Mouse (Mus musculus) hindbrain, embryonic 12.5 days (tissue): ENCODE data around the gene Dtx4. TPM values are rescaled to one million over a fixed set of nuclear protein-coding genes. Genes with fewer than 3 reads are reported as not detected.

Source experiments
- ATAC-seq: fragments of 200-750 bp; cut with Nextera tagmentation; 2 replicates; pipeline ENCODE4 v1.8.0; 2017; ENCODE audit warnings: moderate TSS enrichment; ENCODE audit not compliant: low FRiP score
- H3K27ac ChIP-seq: fragments of 300-500 bp; sonication (generic); 2 replicates; pipeline ENCODE4 v1.5.1; 2016; ENCODE audit warnings: mild to moderate bottlenecking
- H3K27me3 ChIP-seq: fragments of 300-500 bp; sonication (generic); 2 replicates; pipeline ENCODE4 v1.6.1; 2016; ENCODE audit warnings: mild to moderate bottlenecking
- H3K36me3 ChIP-seq: fragments of 300-500 bp; sonication (generic); 2 replicates; pipeline ENCODE4 v1.6.1; 2016; ENCODE audit warnings: mild to moderate bottlenecking
- H3K4me1 ChIP-seq: fragments of 300-500 bp; sonication (generic); 2 replicates; pipeline ENCODE4 v1.6.1; 2016
- H3K4me2 ChIP-seq: fragments of 300-500 bp; sonication (generic); replicated peaks from 2 replicates; pipeline ENCODE4 v1.6.1; 2016; ENCODE audit warnings: mild to moderate bottlenecking
- H3K4me3 ChIP-seq: fragments of 300-500 bp; sonication (generic); 2 replicates; pipeline ENCODE4 v1.5.1; 2016; ENCODE audit warnings: mild to moderate bottlenecking
- H3K9ac ChIP-seq: fragments of 300-500 bp; sonication (generic); 2 replicates; pipeline ENCODE4 v1.6.1; 2016; ENCODE audit warnings: mild to moderate bottlenecking, moderate library complexity
- H3K9me3 ChIP-seq: fragments of 300-500 bp; sonication (generic); replicated peaks from 2 replicates; pipeline ENCODE4 v1.6.1; 2016; ENCODE audit warnings: mild to moderate bottlenecking
- WGBS: fragments of 180-500 bp; shearing (Covaris S2); methylation state at CpG from one replicate; pipeline ENCODE4 v1.1.7; 2016; 5-methylcytosine and 5-hydroxymethylcytosine counted together
- polyA plus RNA-seq: library from polyadenylated mRNA; unstranded; fragments of >200 nt; fragmentation: Nextera tagmentation; extraction: Ambion mirVana; gene quantifications from 2 replicates; pipeline ENCODE4 v1.2.1, GENCODE M21; 2016

Dtx4 gene
- polyA plus RNA-seq, 1 experiment from 2014 or later = 58.6 TPM

DNA sequence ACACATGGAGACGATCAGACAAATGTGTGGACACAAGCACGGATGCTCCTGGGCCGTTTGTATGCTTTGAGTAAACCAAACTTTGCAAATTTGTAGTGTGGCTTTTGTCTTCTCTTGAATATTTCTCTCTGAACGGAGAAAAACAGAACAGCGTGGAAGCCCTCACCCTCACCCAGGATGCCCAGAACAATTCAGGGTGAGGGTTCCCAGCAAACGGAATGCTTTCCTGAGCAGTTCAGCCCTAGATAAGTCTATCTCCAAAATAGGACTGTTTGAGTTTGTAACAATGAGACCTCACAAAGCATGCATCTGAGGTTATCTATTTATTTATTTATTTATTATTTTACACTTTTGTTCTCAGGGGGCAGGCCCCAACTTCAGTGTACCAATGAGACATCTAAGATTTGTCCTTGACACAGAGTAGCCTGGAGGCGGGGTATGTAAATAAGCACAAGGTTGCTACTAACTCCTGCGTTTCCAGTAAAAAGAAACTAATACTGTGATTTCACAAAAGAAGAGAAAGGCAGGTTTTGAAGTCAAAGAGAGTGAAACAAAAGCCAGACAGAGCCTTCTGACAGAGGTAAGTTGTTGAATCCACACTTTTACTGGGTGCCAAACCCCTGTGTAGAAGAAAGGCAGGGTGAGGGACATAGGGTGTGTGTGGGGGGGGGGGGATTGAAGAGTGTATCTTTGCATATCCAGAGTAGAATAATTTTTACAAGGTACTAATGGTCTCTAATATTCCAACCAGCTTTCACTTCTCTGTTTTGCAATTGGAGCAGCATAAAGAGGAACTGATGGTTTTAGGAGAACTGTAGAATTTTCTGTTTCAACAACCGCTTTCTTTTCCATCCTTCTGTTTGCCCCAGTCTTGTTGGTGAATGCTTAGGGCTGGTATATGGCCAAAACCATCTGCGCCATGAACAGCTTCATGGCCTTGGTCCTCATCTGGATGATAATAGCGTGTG, 40.7 kb downstream of the Dtx4 start, which contains the start of gene Mpeg1:
TSS of gene Mpeg1 (plus strand) at position 498 of the 968 bp plus-strand sequence.
- ATAC-seq = no peak

DNA sequence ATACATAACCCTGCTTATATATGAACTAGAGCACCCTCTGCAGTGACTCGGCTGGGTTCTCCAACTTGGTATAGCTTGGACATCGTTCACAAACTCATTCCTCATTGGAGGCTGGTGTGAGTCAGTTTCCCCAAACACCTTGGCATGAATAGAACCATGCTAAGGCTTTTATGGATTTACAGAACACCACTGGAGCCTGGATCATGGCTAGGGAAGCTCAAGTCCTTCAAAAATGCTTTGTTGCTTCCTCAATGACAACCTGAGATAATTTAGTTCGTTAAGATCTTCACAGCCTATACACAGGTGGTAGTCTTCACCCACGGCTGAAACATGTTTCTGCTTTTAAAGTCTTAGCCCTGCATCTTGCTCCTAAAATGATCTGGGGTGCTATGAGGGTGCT, 41.7 kb downstream of the Dtx4 start:
- Histone ChIP-seq H3K4me1 (no peaks in the 10 kb centered on the region), H3K9ac (no peak overlapping the region), H3K36me3 (no peaks in the 10 kb centered on the region), H3K4me2 (no peak overlapping the region), H3K27me3 (no peaks in the 10 kb centered on the region), H3K4me3 (no peak overlapping the region), H3K9me3 (no peaks in the 10 kb centered on the region), H3K27ac (no peak overlapping the region)
- no peak for ATAC-seq
- WGBS = 89% methylated on average over 4 of the region's 4 CpGs

More for the DNA sequence above, 40.7 kb downstream of the Dtx4 start, which contains the start of gene Mpeg1:
- 80% methylated on average over 11 of the region's 11 CpGs for WGBS
- H3K4me1 ChIP-seq = no peaks in the 10 kb centered on the region
- no peaks in the 10 kb centered on the region for H3K27me3 ChIP-seq
- no peaks in the 10 kb centered on the region for H3K9me3 ChIP-seq
- H3K27ac ChIP-seq = no peak within 1 kb of the TSS
- H3K36me3 ChIP-seq = 0 out of 2 replicates have a peak, but pooled peaks cover 2% of the 10 kb centered on the region
- no peak within 1 kb of the TSS for H3K9ac ChIP-seq
- H3K4me3 ChIP-seq = no peak within 1 kb of the TSS
- H3K4me2 ChIP-seq = no peak within 1 kb of the TSS

DNA sequence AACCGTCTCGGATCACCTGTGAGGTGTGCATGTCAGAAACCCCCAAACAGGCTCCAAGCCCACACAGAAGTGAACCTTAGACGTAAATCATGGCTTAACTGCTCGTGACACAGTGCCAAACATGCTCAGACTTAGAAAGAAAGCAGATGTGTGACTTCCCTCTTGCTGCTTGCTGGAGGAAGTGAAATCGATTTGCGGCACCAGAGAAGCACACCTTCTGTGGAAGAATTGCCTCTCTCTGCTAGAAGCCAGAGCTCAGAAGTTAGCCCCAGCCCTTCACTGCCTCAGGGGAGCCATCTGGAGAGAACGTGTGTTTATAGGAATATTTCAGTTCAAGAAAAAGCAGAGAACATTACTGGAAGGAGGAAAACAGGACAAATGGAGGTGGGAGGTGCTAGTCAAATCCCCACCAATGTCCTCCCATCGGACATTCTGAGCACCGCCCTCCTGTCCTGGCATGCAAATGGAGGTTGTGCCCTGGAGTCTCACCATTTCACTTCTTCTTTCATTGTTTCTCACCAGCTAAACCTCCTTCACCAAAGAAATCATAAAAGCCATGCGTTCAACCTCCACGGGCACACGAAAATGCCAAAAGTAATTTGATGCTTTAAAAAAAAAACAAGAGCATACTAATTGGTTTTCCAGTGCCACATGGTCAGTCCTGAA, 43.7 kb downstream of the Dtx4 start:
- Histone ChIP-seq H3K27me3 (no peaks in the 10 kb centered on the region), H3K4me3 (no peak overlapping the region), H3K27ac (no peak overlapping the region), H3K9me3 (no peaks in the 10 kb centered on the region), H3K36me3 (no peaks in the 10 kb centered on the region), H3K4me2 (no peak overlapping the region), H3K4me1 (no peaks in the 10 kb centered on the region), H3K9ac (no peak overlapping the region)
- ATAC-seq = no peak
- 81% methylated on average over 12 of the region's 12 CpGs for WGBS

DNA sequence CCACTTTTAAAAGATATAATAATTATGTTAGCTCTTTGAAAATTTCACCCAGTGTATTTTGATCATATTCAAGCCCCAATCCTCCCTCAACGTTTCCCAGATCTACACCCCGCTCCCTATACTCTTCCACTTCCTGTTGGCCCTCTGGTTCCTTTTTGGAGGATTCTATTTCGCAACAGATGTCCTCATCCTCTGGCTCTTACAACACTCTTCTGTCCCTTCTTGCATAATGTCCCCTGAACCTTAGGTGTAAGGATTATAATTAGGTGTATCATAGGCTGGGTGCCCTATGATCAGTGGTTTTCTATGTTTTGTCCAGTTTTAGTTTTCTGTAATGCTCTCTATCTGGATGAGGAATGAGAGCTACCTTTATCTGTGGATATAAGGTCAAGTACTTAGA, 56.2 kb downstream of the Dtx4 start:
- 84% methylated on average over 3 of the region's 3 CpGs for WGBS
- Histone ChIP-seq H3K4me3 (no peak overlapping the region), H3K4me2 (no peak overlapping the region), H3K9ac (no peak overlapping the region), H3K27ac (no peak overlapping the region), H3K4me1 (no peaks in the 10 kb centered on the region), H3K27me3 (no peaks in the 10 kb centered on the region), H3K36me3 (no peaks in the 10 kb centered on the region), H3K9me3 (no peaks in the 10 kb centered on the region)
- ATAC-seq = no peak

DNA sequence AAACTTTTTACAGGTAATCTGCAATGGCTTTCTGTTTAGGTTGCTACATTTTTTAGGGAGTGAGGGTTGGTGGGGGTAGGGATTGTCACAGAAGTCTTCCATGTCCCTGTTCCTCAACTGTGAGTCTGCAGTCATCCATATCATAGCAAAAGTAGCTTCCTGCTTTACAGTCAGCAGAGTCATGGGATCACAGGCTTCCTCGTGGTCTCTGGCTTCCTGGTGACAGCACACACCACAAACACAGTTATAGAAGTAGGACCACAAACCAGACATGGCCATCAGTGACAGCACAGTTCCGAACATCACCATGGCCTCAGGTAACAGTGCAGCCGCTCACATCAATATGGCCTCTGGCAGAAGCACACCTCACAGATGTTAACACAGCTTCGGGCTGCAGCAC, 58.7 kb downstream of the Dtx4 start:
- Histone ChIP-seq H3K4me3 (no peak overlapping the region), H3K4me2 (no peak overlapping the region), H3K4me1 (no peaks in the 10 kb centered on the region), H3K36me3 (no peaks in the 10 kb centered on the region), H3K9ac (no peak overlapping the region), H3K27ac (no peak overlapping the region), H3K9me3 (no peaks in the 10 kb centered on the region), H3K27me3 (no peaks in the 10 kb centered on the region)
- 86% methylated on average over 4 of the region's 4 CpGs for WGBS
- ATAC-seq = no peak

- WGBS = 71% methylated on average over 5 of the region's 5 CpGs
- H3K4me1 ChIP-seq = no peaks in the 10 kb centered on the region
- H3K27me3 ChIP-seq = no peaks in the 10 kb centered on the region
- H3K4me3 ChIP-seq = no peak overlapping the region
- H3K36me3 ChIP-seq = no peaks in the 10 kb centered on the region
- no peaks in the 10 kb centered on the region for H3K9me3 ChIP-seq
- no peak overlapping the region for H3K27ac ChIP-seq
- no peak for ATAC-seq
- no peak overlapping the region for H3K4me2 ChIP-seq
- H3K9ac ChIP-seq = no peak overlapping the region
Observed at GRCm38 (mm10) chr19:12440103-12440725, 61.0 kb downstream of the Dtx4 start.

DNA sequence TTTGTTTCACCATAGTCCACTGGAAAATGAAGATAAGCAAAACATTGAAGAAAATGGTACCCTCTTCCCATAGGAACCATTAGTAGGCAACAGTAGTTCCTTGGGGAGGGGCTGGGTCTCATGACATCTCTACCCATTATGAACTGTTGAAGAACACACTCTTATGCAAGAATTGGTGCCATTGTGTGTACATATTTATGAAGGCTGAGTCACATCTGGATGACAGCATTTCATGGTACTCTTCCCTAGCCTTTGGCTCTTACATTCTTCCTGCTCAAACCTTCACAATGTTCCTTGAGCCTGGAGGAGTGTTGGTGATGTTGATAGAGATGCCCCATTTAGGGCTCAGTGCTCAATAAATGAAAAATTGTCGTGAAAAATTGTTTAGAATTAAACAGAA, 61.7 kb downstream of the Dtx4 start:
- ATAC-seq = no peak
- Histone ChIP-seq H3K27me3 (no peaks in the 10 kb centered on the region), H3K36me3 (no peaks in the 10 kb centered on the region), H3K27ac (no peak overlapping the region), H3K4me3 (no peak overlapping the region), H3K4me2 (no peak overlapping the region), H3K4me1 (no peaks in the 10 kb centered on the region), H3K9me3 (no peaks in the 10 kb centered on the region), H3K9ac (no peak overlapping the region)
- WGBS = 57% methylated on average over 1 of the region's 1 CpGs

DNA sequence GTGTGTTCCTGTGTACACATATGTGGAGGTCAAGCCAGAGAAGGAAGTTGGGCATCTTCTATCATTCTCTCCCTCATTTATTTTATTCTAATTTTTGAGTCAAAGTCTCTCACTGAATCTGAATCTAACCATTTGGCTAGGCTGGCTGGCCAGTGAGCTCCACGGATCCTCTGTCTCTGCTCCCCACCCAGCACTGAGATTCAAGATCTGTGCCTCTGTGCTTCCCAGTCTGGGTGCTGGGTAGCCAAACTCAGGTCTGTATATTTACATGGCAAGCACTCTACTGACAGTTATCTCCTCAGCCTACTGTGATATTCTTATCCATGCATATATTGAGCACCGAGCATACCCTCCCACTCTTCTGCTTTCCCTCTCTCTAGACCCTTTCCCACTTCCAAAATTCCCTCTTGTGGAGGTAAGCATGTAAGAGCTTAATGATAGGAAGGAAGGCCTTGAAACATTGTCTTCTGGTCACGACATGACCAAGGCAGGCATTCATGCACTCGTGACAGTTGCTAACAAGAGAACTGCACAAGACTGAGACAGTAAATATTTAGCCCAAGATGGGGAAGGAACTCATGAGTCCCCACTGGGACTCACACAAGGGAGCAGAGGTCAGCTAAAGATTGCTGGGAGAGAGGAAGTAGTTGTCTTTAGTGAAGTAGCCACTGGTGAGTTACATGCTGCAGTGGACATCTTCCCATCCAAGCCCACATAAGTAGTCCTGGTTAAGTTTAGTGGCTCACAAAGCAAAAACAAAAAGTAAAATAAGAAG, 65.3 kb downstream of the Dtx4 start:
- no peaks in the 10 kb centered on the region for H3K4me1 ChIP-seq
- no peak overlapping the region for H3K4me3 ChIP-seq
- H3K36me3 ChIP-seq = no peaks in the 10 kb centered on the region
- H3K9me3 ChIP-seq = no peaks in the 10 kb centered on the region
- H3K27me3 ChIP-seq = no peaks in the 10 kb centered on the region
- no peak overlapping the region for H3K4me2 ChIP-seq
- no peak overlapping the region for H3K9ac ChIP-seq
- 84% methylated on average over 4 of the region's 4 CpGs for WGBS
- ATAC-seq = no peak
- no peak overlapping the region for H3K27ac ChIP-seq

DNA sequence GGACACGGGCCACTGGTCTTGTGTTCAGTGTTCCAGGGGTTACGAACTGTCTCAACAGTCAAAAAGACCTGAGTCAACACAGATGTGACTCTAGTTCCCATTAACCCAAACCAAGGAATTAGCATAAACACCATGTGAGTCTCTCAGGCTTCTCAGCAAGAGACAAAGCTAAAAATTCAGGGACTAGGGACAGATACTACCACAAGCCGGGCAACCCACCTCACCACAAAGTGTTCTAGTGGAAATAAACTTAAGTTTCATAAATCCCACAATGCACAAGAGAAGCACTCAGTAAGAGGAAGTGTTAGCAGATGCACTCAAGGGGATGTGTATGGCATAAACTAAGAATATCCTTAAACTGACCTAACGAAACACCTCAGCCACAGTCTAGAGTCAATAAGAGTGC, 66.2 kb downstream of the Dtx4 start:
- no peak for ATAC-seq
- Histone ChIP-seq H3K4me1 (no peaks in the 10 kb centered on the region), H3K27me3 (no peaks in the 10 kb centered on the region), H3K4me3 (no peak overlapping the region), H3K36me3 (no peaks in the 10 kb centered on the region), H3K9me3 (no peaks in the 10 kb centered on the region), H3K4me2 (no peak overlapping the region), H3K27ac (no peak overlapping the region), H3K9ac (no peak overlapping the region)
- 84% methylated on average over 4 of the region's 4 CpGs for WGBS

DNA sequence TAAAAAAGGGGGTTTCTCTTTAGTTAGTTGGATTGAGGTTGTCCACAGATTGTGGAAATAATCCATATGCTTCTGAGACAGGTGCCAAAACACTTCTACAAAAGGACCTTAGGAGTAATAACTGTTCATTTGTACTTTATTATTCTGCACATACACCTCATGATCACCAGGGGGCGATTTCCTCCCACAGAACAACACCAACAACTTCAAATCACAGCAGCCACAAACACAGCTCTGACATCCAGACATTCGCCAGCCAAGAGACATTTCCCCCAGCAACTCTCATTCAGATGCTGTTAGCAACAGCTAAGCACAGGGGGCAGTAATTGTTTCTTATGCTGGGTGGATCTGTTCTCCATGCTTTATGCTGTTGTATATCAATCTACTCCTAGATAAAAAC, 68.2 kb downstream of the Dtx4 start:
- WGBS = 4% methylated on average over 2 of the region's 2 CpGs
- ATAC-seq = peak; percentile 67

GRCm38 (mm10) chr19:12427605-12428004, 73.6 kb downstream of the Dtx4 start, which contains the start of gene Pfpl:
Gene Pfpl, plus strand, starts transcription at chr19:12427905.
- H3K4me3 ChIP-seq = no peak within 1 kb of the TSS
- H3K9me3 ChIP-seq = no peaks in the 10 kb centered on the region
- no peaks in the 10 kb centered on the region for H3K27me3 ChIP-seq
- no peak within 1 kb of the TSS for H3K9ac ChIP-seq
- H3K4me1 ChIP-seq = no peaks in the 10 kb centered on the region
- no peak within 1 kb of the TSS for H3K27ac ChIP-seq
- H3K4me2 ChIP-seq = no peak within 1 kb of the TSS
- WGBS = 95% methylated on average over 6 of the region's 6 CpGs
- H3K36me3 ChIP-seq = no peaks in the 10 kb centered on the region
- no peak for ATAC-seq

More for the DNA sequence above, 68.2 kb downstream of the Dtx4 start:
- Histone ChIP-seq H3K4me1 (no peaks in the 10 kb centered on the region), H3K4me3 (no peak overlapping the region), H3K36me3 (no peaks in the 10 kb centered on the region), H3K4me2 (no peak overlapping the region), H3K9me3 (no peaks in the 10 kb centered on the region), H3K27me3 (no peaks in the 10 kb centered on the region), H3K9ac (no peak overlapping the region), H3K27ac (no peak overlapping the region)

DNA sequence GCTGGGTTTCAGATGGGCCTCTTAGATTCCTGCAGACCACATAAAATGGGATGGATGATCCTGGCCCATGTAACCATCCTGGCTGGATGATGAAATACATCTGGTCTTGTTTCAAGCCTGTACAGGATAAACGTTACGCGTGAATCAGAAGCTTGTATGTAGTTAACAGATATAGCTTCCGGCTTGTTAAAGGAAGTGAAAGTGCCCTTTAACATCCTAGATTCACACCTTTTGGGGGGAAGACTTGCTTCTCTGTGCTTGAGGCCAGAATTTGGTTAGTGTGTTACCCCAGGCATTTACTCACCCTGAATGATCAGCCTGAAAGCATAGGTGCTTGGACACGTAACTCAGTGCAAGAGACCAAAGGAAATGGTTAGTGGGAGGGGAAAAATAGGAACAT, 74.2 kb downstream of the Dtx4 start:
- 96% methylated on average over 5 of the region's 5 CpGs for WGBS

More for the DNA sequence above, 74.2 kb downstream of the Dtx4 start:
- H3K36me3 ChIP-seq = no peaks in the 10 kb centered on the region
- no peaks in the 10 kb centered on the region for H3K9me3 ChIP-seq
- ATAC-seq = no peak
- no peak overlapping the region for H3K9ac ChIP-seq
- no peak overlapping the region for H3K4me3 ChIP-seq
- H3K27ac ChIP-seq = no peak overlapping the region
- no peaks in the 10 kb centered on the region for H3K27me3 ChIP-seq
- no peak overlapping the region for H3K4me2 ChIP-seq
- no peaks in the 10 kb centered on the region for H3K4me1 ChIP-seq
